Mouse (Mus musculus) heart, postnatal 0 days (tissue): Measurements from ENCODE around the gene Rhbdd3. TPM values are rescaled to one million over a fixed set of nuclear protein-coding genes. Genes with fewer than 3 reads are reported as not detected.

Experiments used
- ATAC-seq: fragments of 200-750 bp; cut with Nextera tagmentation; 2 replicates; pipeline ENCODE4 v1.8.0; 2017; ENCODE audit warnings: low read depth, moderate number of reproducible peaks, moderate library complexity; ENCODE audit not compliant: insufficient read depth
- DNase-seq: peaks from one replicate; pipeline ENCODE4 v3.0.0-alpha.2; 2016; ENCODE audit warnings: low spot score
- H3K27ac ChIP-seq: fragments of 300-500 bp; sonication (generic); 2 replicates; pipeline ENCODE4 v1.5.1; 2014; ENCODE audit warnings: low read depth, mild to moderate bottlenecking
- H3K27me3 ChIP-seq: fragments of 300-500 bp; sonication (generic); 2 replicates; pipeline ENCODE4 v1.6.1; 2014; ENCODE audit warnings: low read length, mixed read lengths; ENCODE audit not compliant: control insufficient read depth, insufficient read depth
- H3K36me3 ChIP-seq: fragments of 300-500 bp; sonication (generic); replicated peaks from 2 replicates; pipeline ENCODE4 v1.6.1; 2014; ENCODE audit warnings: low read length, mixed read lengths; ENCODE audit not compliant: control insufficient read depth, insufficient read depth
- H3K4me1 ChIP-seq: fragments of 300-500 bp; sonication (generic); 2 replicates; pipeline ENCODE4 v1.6.1; 2014; ENCODE audit warnings: antibody characterized with exemption; ENCODE audit not compliant: control insufficient read depth, insufficient read depth
- H3K4me2 ChIP-seq: fragments of 300-500 bp; sonication (generic); 2 replicates; pipeline ENCODE4 v1.6.1; 2014; ENCODE audit warnings: low read depth, mild to moderate bottlenecking, low read length, moderate library complexity
- H3K4me3 ChIP-seq: fragments of 300-500 bp; sonication (generic); 2 replicates; pipeline ENCODE4 v1.5.1; 2014; ENCODE audit warnings: low read depth, low read length
- H3K9ac ChIP-seq: fragments of 300-500 bp; sonication (generic); replicated peaks from 2 replicates; pipeline ENCODE4 v1.6.1; 2014; ENCODE audit warnings: low read depth, low read length, mixed read lengths
- H3K9me3 ChIP-seq: fragments of 300-500 bp; sonication (generic); replicated peaks from 2 replicates; pipeline ENCODE4 v1.6.1; 2016; ENCODE audit warnings: low read length; ENCODE audit not compliant: control insufficient read depth
- CTCF ChIP-seq: IDR thresholded peaks from 2 replicates; pipeline ENCODE4 v1.5.1; 2016; ENCODE audit warnings: antibody characterized with exemption, control low read depth, low read depth
- EP300 ChIP-seq: IDR thresholded peaks from 2 replicates; pipeline ENCODE4 v1.6.1; 2016; ENCODE audit warnings: antibody characterized with exemption, low read depth
- whole genome bisulfite sequencing: fragments of 180-500 bp; shearing (Covaris S2); extraction: QIAGEN DNeasy Blood & Tissue Kit; methylation state at CpG from one replicate; pipeline ENCODE4 v1.1.7; 2014; 5-methylcytosine and 5-hydroxymethylcytosine counted together
- polyA plus RNA-seq: library from polyadenylated mRNA; unstranded; fragments of >200 nt; fragmentation: Nextera tagmentation; extraction: Ambion mirVana; gene quantifications from 2 replicates; pipeline ENCODE4 v1.2.1, GENCODE M21; 2015
- total RNA-seq: library from RNA; depleted of rRNA; stranded (reverse); fragments of >200 nt; gene quantifications from 2 replicates; pipeline ENCODE4 v1.2.3, GENCODE M21; 2014; ENCODE audit warnings: low replicate concordance

The Rhbdd3 gene
- total and polyA plus RNA-seq, 2 experiments from 2014 or later = 28.5 to 50.4 TPM

DNA sequence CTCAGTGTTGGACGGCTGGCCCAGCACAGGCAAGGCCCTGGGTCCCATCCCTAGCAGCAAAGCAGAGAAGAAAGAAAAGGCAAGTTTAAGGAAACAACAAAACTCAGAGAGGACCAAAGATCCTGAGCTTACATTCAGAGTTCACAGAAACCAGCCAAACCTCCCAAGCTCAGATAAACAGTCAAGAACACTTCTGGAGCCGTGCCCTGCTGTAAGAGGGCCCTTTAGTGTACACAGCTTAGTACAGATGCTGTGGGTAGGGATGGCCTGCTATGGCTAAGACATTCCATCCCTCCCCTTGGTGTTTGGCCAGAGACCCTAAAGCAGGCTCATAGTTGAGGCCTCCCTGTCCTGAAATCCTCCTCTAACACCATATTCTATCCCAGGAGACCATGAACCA, 39.9 kb downstream of the Rhbdd3 start:
- no peak overlapping the region for H3K27ac ChIP-seq
- no peaks in the 10 kb centered on the region for H3K27me3 ChIP-seq
- 58% methylated on average over 2 of the region's 2 CpGs for WGBS
- ATAC-seq = no peak
- H3K9ac ChIP-seq = no peak overlapping the region
- no peak overlapping the region for H3K4me3 ChIP-seq
- H3K4me2 ChIP-seq = no peak overlapping the region
- H3K9me3 ChIP-seq = no peaks in the 10 kb centered on the region
- H3K36me3 ChIP-seq = no peaks in the 10 kb centered on the region
- DNase-seq = no peak
- peaks cover 16% of the 10 kb centered on the region for H3K4me1 ChIP-seq
- TF ChIP-seq EP300 (no peak), CTCF (no peak)

DNA sequence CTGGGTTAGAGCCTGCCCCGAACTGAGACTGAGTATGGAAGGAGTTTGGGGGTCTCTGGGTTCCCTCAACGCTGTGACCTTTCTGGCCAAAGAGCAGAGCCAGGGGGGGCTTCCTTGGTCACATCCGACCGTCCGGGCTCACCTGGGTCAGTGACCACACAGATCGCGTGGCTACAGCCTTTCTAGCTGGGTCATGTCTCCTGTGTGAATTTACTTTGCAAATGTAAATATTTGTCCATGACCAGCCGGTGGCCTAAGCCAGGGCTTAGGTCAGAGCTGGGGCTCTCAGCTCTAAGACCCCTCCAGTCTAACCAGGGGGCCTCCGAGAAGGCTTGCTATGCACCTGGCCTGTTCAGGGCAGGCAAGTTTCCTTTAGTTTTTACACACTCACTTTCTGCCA, 40.6 kb downstream of the Rhbdd3 start:
- H3K4me1 ChIP-seq = peaks cover 16% of the 10 kb centered on the region
- H3K36me3 ChIP-seq = no peaks in the 10 kb centered on the region
- TF ChIP-seq EP300 = no peak
- TF ChIP-seq CTCF = no peak
- no peak for ATAC-seq
- H3K4me3 ChIP-seq = no peak overlapping the region
- H3K9me3 ChIP-seq = no peaks in the 10 kb centered on the region
- no peak overlapping the region for H3K9ac ChIP-seq
- no peaks in the 10 kb centered on the region for H3K27me3 ChIP-seq
- WGBS = 91% methylated on average over 9 of the region's 9 CpGs
- no peak overlapping the region for H3K27ac ChIP-seq
- DNase-seq = no peak
- H3K4me2 ChIP-seq = no peak overlapping the region

DNA sequence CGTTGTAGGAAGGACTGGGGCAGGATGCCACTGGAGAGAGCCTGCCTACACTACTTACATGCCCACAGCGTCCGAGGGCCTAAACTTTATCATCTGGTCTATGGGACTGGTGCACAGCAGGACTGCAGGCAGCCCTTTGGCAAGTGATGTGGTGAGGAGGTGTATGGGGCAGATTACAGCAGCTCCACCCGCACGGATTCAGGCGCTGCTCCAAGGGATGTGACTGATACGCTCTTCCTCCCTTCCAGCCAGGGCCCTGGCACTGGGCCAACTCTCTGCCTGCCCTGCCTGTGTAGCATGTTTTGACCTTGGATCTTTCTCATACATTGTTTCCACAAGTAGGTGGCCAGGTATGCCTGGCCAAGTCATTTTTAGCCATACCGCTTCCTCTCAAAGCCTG, 41.9 kb downstream of the Rhbdd3 start:
- H3K4me2 ChIP-seq = no peak overlapping the region
- H3K36me3 ChIP-seq = no peaks in the 10 kb centered on the region
- H3K27me3 ChIP-seq = no peaks in the 10 kb centered on the region
- no peak for TF ChIP-seq EP300
- WGBS = 12% methylated on average over 8 of the region's 8 CpGs
- H3K4me3 ChIP-seq = no peak overlapping the region
- peaks cover 16% of the 10 kb centered on the region for H3K4me1 ChIP-seq
- peak overlapping the region; percentile 54 for H3K27ac ChIP-seq
- ATAC-seq = peak; percentile 80
- H3K9ac ChIP-seq = no peak overlapping the region
- DNase-seq = peak; percentile 85
- H3K9me3 ChIP-seq = no peaks in the 10 kb centered on the region

DNA sequence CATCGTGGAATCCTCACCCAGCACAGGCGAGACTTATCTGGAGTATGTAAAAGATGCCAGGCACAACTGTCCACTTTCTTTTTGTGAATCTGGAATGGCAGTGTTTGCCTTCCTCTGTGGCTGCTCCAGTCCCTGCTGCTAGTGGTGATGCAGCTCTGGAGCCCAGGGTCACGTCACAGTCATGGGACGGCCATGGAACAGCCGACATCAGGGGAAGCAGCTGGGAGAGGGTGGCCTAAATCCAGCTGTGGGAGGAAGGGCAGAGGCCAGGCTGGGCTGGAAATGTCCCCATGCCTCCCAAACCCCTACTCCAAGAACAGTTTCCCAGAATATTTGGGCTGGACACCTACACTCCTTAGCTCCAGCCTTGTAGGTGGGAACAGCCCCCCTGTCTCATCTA, 42.5 kb downstream of the Rhbdd3 start:
- TF ChIP-seq EP300 (no peak), CTCF (no peak)
- Histone ChIP-seq H3K27ac (peak overlapping the region; percentile 54), H3K9ac (no peak overlapping the region), H3K27me3 (no peaks in the 10 kb centered on the region), H3K36me3 (no peaks in the 10 kb centered on the region), H3K4me2 (no peak overlapping the region), H3K9me3 (no peaks in the 10 kb centered on the region), H3K4me3 (no peak overlapping the region), H3K4me1 (peaks cover 16% of the 10 kb centered on the region)
- 48% methylated on average over 5 of the region's 5 CpGs for WGBS
- DNase-seq = no peak
- ATAC-seq = peak; percentile 47

DNA sequence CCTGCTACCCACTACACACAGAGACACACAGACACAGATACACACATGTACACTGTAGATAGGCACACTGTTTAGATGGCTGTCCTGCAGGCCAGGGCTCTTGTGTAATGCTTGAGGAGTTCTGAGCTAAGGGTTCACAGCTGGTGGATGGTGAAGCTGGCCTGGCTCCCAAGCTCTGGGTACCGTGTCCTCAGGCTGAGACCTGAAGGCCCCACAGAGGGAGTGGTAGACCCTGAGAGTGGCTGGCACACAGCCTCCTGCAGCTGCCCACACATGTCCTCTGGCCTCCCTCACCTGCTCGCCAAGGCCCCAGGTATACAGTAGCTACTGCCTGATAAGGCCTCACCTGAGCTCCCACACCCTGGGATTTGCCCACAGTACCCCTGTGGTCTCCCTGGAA, 43.2 kb downstream of the Rhbdd3 start:
- H3K27ac ChIP-seq = no peak overlapping the region
- ATAC-seq (no peak), DNase-seq (no peak)
- H3K9me3 ChIP-seq = no peaks in the 10 kb centered on the region
- no peak overlapping the region for H3K4me3 ChIP-seq
- H3K4me1 ChIP-seq = peaks cover 16% of the 10 kb centered on the region
- no peak overlapping the region for H3K9ac ChIP-seq
- no peaks in the 10 kb centered on the region for H3K27me3 ChIP-seq
- WGBS = 66% methylated on average over 2 of the region's 2 CpGs
- TF ChIP-seq CTCF (no peak), EP300 (no peak)
- no peak overlapping the region for H3K4me2 ChIP-seq
- no peaks in the 10 kb centered on the region for H3K36me3 ChIP-seq

DNA sequence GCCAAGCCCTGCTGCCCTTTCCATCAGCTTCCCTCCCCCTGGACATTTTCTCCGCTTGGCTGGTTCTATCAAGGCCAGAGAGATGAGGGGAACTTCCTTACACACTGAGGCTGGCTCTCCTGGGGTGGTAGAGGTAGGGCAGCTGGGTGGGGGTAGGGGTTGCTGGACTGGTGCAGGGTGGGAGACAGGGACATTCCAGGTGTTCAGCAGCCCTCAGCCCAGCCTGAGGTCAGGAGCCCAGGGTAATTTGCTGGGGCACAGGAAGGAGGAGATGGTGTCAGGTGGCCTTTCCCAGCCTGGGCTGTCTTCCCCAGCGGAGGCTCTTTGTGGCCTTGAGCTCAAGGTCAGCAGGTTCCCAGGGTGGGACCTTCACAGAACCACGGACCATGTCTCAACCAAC, 46.9 kb downstream of the Rhbdd3 start:
- H3K4me3 ChIP-seq = no peak overlapping the region
- WGBS = 64% methylated on average over 3 of the region's 3 CpGs
- no peaks in the 10 kb centered on the region for H3K9me3 ChIP-seq
- no peak overlapping the region for H3K9ac ChIP-seq
- H3K4me2 ChIP-seq = no peak overlapping the region
- TF ChIP-seq EP300 (no peak), CTCF (no peak)
- no peak overlapping the region for H3K27ac ChIP-seq
- DNase-seq (no peak), ATAC-seq (no peak)
- peaks cover 9% of the 10 kb centered on the region; the same call in 1 of the 2 replicates for H3K27me3 ChIP-seq
- H3K4me1 ChIP-seq = peaks cover 8% of the 10 kb centered on the region
- no peaks in the 10 kb centered on the region for H3K36me3 ChIP-seq
